Mouse (Mus musculus): ENCODE measurements around the gene Kdelr3. TPM values are rescaled to one million over a fixed set of nuclear protein-coding genes. Genes with fewer than 3 reads are reported as not detected.
A peak's percentile ranks its signal among the peaks of the same experiment; 100 is the strongest.

Gene Kdelr3
- total and polyA plus RNA-seq, 2 experiments from 2014 or later: 5.3 to 5.6 TPM

GRCm38 (mm10) chr15:79510425-79510824, 5.8 kb upstream of the Kdelr3 start:
- Histone ChIP-seq H3K4me3 (ENCODE audit: low read depth, low read length) (no peak overlapping the region), H3K36me3 (ENCODE audit: insufficient read depth) (no peaks in the 10 kb centered on the region), H3K4me2 (ENCODE audit: low read depth) (0 out of 2 replicates have a peak overlapping the region, but pooled peaks have one; percentile 67), H3K27me3 (ENCODE audit: insufficient read depth, low read length) (peaks cover 48% of the 10 kb centered on the region), H3K27ac (ENCODE audit: low read depth, low read length) (no peak overlapping the region), H3K9me3 (ENCODE audit: low read length) (no peaks in the 10 kb centered on the region), H3K9ac (no peak overlapping the region), H3K4me1 (ENCODE audit: insufficient read depth) (peaks cover 28% of the 10 kb centered on the region)
- ATAC-seq (no peak), DNase-seq (no peak)
- TF ChIP-seq CTCF (IDR thresholded peaks at IDR 0.05; ENCODE audit: low read depth): no peak
- 70% methylated on average over 7 of the region's 7 CpGs for WGBS

- H3K4me1 ChIP-seq (ENCODE audit: insufficient read depth): peaks cover 25% of the 10 kb centered on the region
- H3K27ac ChIP-seq (ENCODE audit: low read depth, low read length): no peak overlapping the region
- H3K27me3 ChIP-seq (ENCODE audit: insufficient read depth, low read length): peaks cover 48% of the 10 kb centered on the region
- peak overlapping the region; percentile 43 for H3K4me3 ChIP-seq (ENCODE audit: low read depth, low read length)
- ATAC-seq: peak; percentile 93
- DNase-seq: peak; percentile 93
- H3K4me2 ChIP-seq (ENCODE audit: low read depth): peak overlapping the region; percentile 67
- 3% methylated on average over 61 of the region's 61 CpGs for WGBS
- H3K9me3 ChIP-seq (ENCODE audit: low read length): no peaks in the 10 kb centered on the region
- no peaks in the 10 kb centered on the region for H3K36me3 ChIP-seq (ENCODE audit: insufficient read depth)
- TF ChIP-seq CTCF (IDR thresholded peaks at IDR 0.05; ENCODE audit: low read depth): no peak; the same call in 1 of the 2 replicates
- H3K9ac ChIP-seq: peak overlapping the region; percentile 39; the same call in 1 of the 2 replicates
Observed at GRCm38 (mm10) chr15:79511553-79512320, 4.5 kb upstream of the Kdelr3 start.

- no peaks in the 10 kb centered on the region for H3K36me3 ChIP-seq (ENCODE audit: insufficient read depth)
- H3K9ac ChIP-seq: no peak overlapping the region
- H3K4me3 ChIP-seq (ENCODE audit: low read depth, low read length): no peak overlapping the region
- no peaks in the 10 kb centered on the region for H3K9me3 ChIP-seq (ENCODE audit: low read length)
- H3K27me3 ChIP-seq (ENCODE audit: insufficient read depth, low read length): peaks cover 51% of the 10 kb centered on the region
- H3K4me1 ChIP-seq (ENCODE audit: insufficient read depth): peaks cover 22% of the 10 kb centered on the region
- ATAC-seq (no peak), DNase-seq (no peak)
- no peak for TF ChIP-seq CTCF (IDR thresholded peaks at IDR 0.05; ENCODE audit: low read depth)
- no peak overlapping the region for H3K27ac ChIP-seq (ENCODE audit: low read depth, low read length)
- WGBS: 16% methylated on average over 9 of the region's 9 CpGs
- no peak overlapping the region for H3K4me2 ChIP-seq (ENCODE audit: low read depth)
Observed at GRCm38 (mm10) chr15:79513940-79514339, 2.3 kb upstream of the Kdelr3 start.

- Histone ChIP-seq H3K27ac (ENCODE audit: low read depth, low read length) (no peak overlapping the region), H3K4me3 (ENCODE audit: low read depth, low read length) (no peak overlapping the region), H3K9ac (no peak overlapping the region), H3K9me3 (ENCODE audit: low read length) (no peaks in the 10 kb centered on the region), H3K36me3 (ENCODE audit: insufficient read depth) (no peaks in the 10 kb centered on the region), H3K4me1 (ENCODE audit: insufficient read depth) (no peaks in the 10 kb centered on the region), H3K27me3 (ENCODE audit: insufficient read depth, low read length) (peaks cover 37% of the 10 kb centered on the region), H3K4me2 (ENCODE audit: low read depth) (no peak overlapping the region)
- no peak for DNase-seq
- ATAC-seq: no peak
- 67% methylated on average over 4 of the region's 4 CpGs for WGBS
- no peak for TF ChIP-seq CTCF (IDR thresholded peaks at IDR 0.05; ENCODE audit: low read depth)
Observed at GRCm38 (mm10) chr15:79517710-79518109, 1.5 kb downstream of the Kdelr3 start.

GRCm38 (mm10) chr15:79518571-79518970, 2.4 kb downstream of the Kdelr3 start:
- Histone ChIP-seq H3K36me3 (ENCODE audit: insufficient read depth) (no peaks in the 10 kb centered on the region), H3K4me1 (ENCODE audit: insufficient read depth) (no peaks in the 10 kb centered on the region), H3K27ac (ENCODE audit: low read depth, low read length) (no peak overlapping the region), H3K9me3 (ENCODE audit: low read length) (no peaks in the 10 kb centered on the region), H3K9ac (no peak overlapping the region), H3K4me2 (ENCODE audit: low read depth) (no peak overlapping the region), H3K27me3 (ENCODE audit: insufficient read depth, low read length) (peaks cover 31% of the 10 kb centered on the region), H3K4me3 (ENCODE audit: low read depth, low read length) (no peak overlapping the region)
- 86% methylated on average over 3 of the region's 3 CpGs for WGBS
- TF ChIP-seq CTCF (IDR thresholded peaks at IDR 0.05; ENCODE audit: low read depth): no peak
- DNase-seq: no peak
- no peak for ATAC-seq

GRCm38 (mm10) chr15:79519400-79520220, 3.4 kb downstream of the Kdelr3 start:
- peaks cover 21% of the 10 kb centered on the region for H3K27me3 ChIP-seq (ENCODE audit: insufficient read depth, low read length)
- DNase-seq: no peak
- H3K9ac ChIP-seq: no peak overlapping the region
- H3K4me3 ChIP-seq (ENCODE audit: low read depth, low read length): no peak overlapping the region
- H3K27ac ChIP-seq (ENCODE audit: low read depth, low read length): no peak overlapping the region
- H3K9me3 ChIP-seq (ENCODE audit: low read length): no peaks in the 10 kb centered on the region
- no peak overlapping the region for H3K4me2 ChIP-seq (ENCODE audit: low read depth)
- H3K36me3 ChIP-seq (ENCODE audit: insufficient read depth): no peaks in the 10 kb centered on the region
- 56% methylated on average over 15 of the region's 16 CpGs for whole genome bisulfite sequencing
- no peak for ATAC-seq
- no peaks in the 10 kb centered on the region for H3K4me1 ChIP-seq (ENCODE audit: insufficient read depth)
- TF ChIP-seq CTCF (IDR thresholded peaks at IDR 0.05; ENCODE audit: low read depth): no peak

GRCm38 (mm10) chr15:79525564-79525963, 9.4 kb downstream of the Kdelr3 start:
- Histone ChIP-seq H3K4me2 (ENCODE audit: low read depth) (no peak overlapping the region), H3K4me1 (ENCODE audit: insufficient read depth) (no peaks in the 10 kb centered on the region), H3K36me3 (ENCODE audit: insufficient read depth) (peaks cover 37% of the 10 kb centered on the region), H3K27me3 (ENCODE audit: insufficient read depth, low read length) (no peaks in the 10 kb centered on the region), H3K27ac (ENCODE audit: low read depth, low read length) (no peak overlapping the region), H3K9me3 (ENCODE audit: low read length) (no peaks in the 10 kb centered on the region), H3K9ac (no peak overlapping the region), H3K4me3 (ENCODE audit: low read depth, low read length) (no peak overlapping the region)
- no peak for ATAC-seq
- WGBS: 90% methylated on average over 5 of the region's 5 CpGs
- no peak for TF ChIP-seq CTCF (IDR thresholded peaks at IDR 0.05; ENCODE audit: low read depth)
- DNase-seq: no peak
